Mouse (Mus musculus): Measurements from ENCODE around the gene 1810043G02Rik. TPM values are rescaled to one million over a fixed set of nuclear protein-coding genes. Genes with fewer than 3 reads are reported as not detected.

1810043G02Rik gene
- polyA plus RNA-seq, 1 experiment = 46.6 TPM

- WGBS = 57% methylated on average over 17 of the region's 17 CpGs
- H3K4me1 ChIP-seq (ENCODE audit: control insufficient read depth, insufficient read depth, low read length) = no peaks in the 10 kb centered on the region
- no peak overlapping the region for H3K4me3 ChIP-seq (replicated peaks; ENCODE audit: extremely low read depth, low read depth, low read length)
- no peak for DNase-seq
- TF ChIP-seq CTCF (IDR thresholded peaks at IDR 0.05; ENCODE audit: insufficient read depth, low read length) (no peak), POLR2A (IDR thresholded peaks at IDR 0.05; ENCODE audit: borderline replicate concordance, extremely low read depth, low read depth, low read length) (no peak)
Observed at GRCm38 (mm10) chr10:77971709-77972553, 6.4 kb upstream of the 1810043G02Rik start.

- Histone ChIP-seq H3K4me3 (replicated peaks; ENCODE audit: extremely low read depth, low read depth, low read length) (no peak overlapping the region), H3K4me1 (ENCODE audit: control insufficient read depth, insufficient read depth, low read length) (peaks cover 5% of the 10 kb centered on the region; the same call in 1 of the 2 replicates)
- TF ChIP-seq CTCF (IDR thresholded peaks at IDR 0.05; ENCODE audit: insufficient read depth, low read length) (no peak), POLR2A (IDR thresholded peaks at IDR 0.05; ENCODE audit: borderline replicate concordance, extremely low read depth, low read depth, low read length) (no peak)
- WGBS = 56% methylated on average over 5 of the region's 5 CpGs
- no peak for DNase-seq
Observed at GRCm38 (mm10) chr10:77974323-77974722, 4.0 kb upstream of the 1810043G02Rik start.

GRCm38 (mm10) chr10:77974811-77975210, 3.5 kb upstream of the 1810043G02Rik start:
- 59% methylated on average over 5 of the region's 5 CpGs for WGBS
- Histone ChIP-seq H3K4me1 (ENCODE audit: control insufficient read depth, insufficient read depth, low read length) (peaks cover 5% of the 10 kb centered on the region; the same call in 1 of the 2 replicates), H3K4me3 (replicated peaks; ENCODE audit: extremely low read depth, low read depth, low read length) (no peak overlapping the region)
- DNase-seq = no peak
- TF ChIP-seq POLR2A (IDR thresholded peaks at IDR 0.05; ENCODE audit: borderline replicate concordance, extremely low read depth, low read depth, low read length) (no peak), CTCF (IDR thresholded peaks at IDR 0.05; ENCODE audit: insufficient read depth, low read length) (no peak)

- DNase-seq = no peak
- TF ChIP-seq POLR2A (IDR thresholded peaks at IDR 0.05; ENCODE audit: borderline replicate concordance, extremely low read depth, low read depth, low read length) (no peak), CTCF (IDR thresholded peaks at IDR 0.05; ENCODE audit: insufficient read depth, low read length) (no peak)
- H3K4me1 ChIP-seq (ENCODE audit: control insufficient read depth, insufficient read depth, low read length) = peaks cover 5% of the 10 kb centered on the region; the same call in 1 of the 2 replicates
- WGBS = 10% methylated on average over 4 of the region's 4 CpGs
- H3K4me3 ChIP-seq (replicated peaks; ENCODE audit: extremely low read depth, low read depth, low read length) = no peak overlapping the region
Observed at GRCm38 (mm10) chr10:77975653-77976052, 2.7 kb upstream of the 1810043G02Rik start.

- Histone ChIP-seq H3K4me1 (ENCODE audit: control insufficient read depth, insufficient read depth, low read length) (peaks cover 5% of the 10 kb centered on the region; the same call in 1 of the 2 replicates), H3K4me3 (replicated peaks; ENCODE audit: extremely low read depth, low read depth, low read length) (no peak overlapping the region)
- no peak for DNase-seq
- 61% methylated on average over 8 of the region's 8 CpGs for WGBS
- TF ChIP-seq CTCF (IDR thresholded peaks at IDR 0.05; ENCODE audit: insufficient read depth, low read length) (no peak), POLR2A (IDR thresholded peaks at IDR 0.05; ENCODE audit: borderline replicate concordance, extremely low read depth, low read depth, low read length) (no peak)
Observed at GRCm38 (mm10) chr10:77976458-77977150, 1.7 kb upstream of the 1810043G02Rik start.

GRCm38 (mm10) chr10:77984660-77985059, 6.3 kb downstream of the 1810043G02Rik start:
- Histone ChIP-seq H3K4me3 (replicated peaks; ENCODE audit: extremely low read depth, low read depth, low read length) (no peak overlapping the region), H3K4me1 (ENCODE audit: control insufficient read depth, insufficient read depth, low read length) (no peaks in the 10 kb centered on the region)
- TF ChIP-seq CTCF (IDR thresholded peaks at IDR 0.05; ENCODE audit: insufficient read depth, low read length) (peak; percentile 82), POLR2A (IDR thresholded peaks at IDR 0.05; ENCODE audit: borderline replicate concordance, extremely low read depth, low read depth, low read length) (no peak)
- peak; percentile 64 for DNase-seq
- WGBS = 2% methylated on average over 4 of the region's 4 CpGs

GRCm38 (mm10) chr10:77985775-77986174, 7.5 kb downstream of the 1810043G02Rik start:
- TF ChIP-seq CTCF (IDR thresholded peaks at IDR 0.05; ENCODE audit: insufficient read depth, low read length) (no peak), POLR2A (IDR thresholded peaks at IDR 0.05; ENCODE audit: borderline replicate concordance, extremely low read depth, low read depth, low read length) (no peak)
- WGBS = 87% methylated on average over 5 of the region's 5 CpGs
- Histone ChIP-seq H3K4me3 (replicated peaks; ENCODE audit: extremely low read depth, low read depth, low read length) (no peak overlapping the region), H3K4me1 (ENCODE audit: control insufficient read depth, insufficient read depth, low read length) (no peaks in the 10 kb centered on the region)
- no peak for DNase-seq

- Histone ChIP-seq H3K4me1 (ENCODE audit: control insufficient read depth, insufficient read depth, low read length) (no peaks in the 10 kb centered on the region), H3K4me3 (replicated peaks; ENCODE audit: extremely low read depth, low read depth, low read length) (no peak overlapping the region)
- TF ChIP-seq POLR2A (IDR thresholded peaks at IDR 0.05; ENCODE audit: borderline replicate concordance, extremely low read depth, low read depth, low read length) (no peak), CTCF (IDR thresholded peaks at IDR 0.05; ENCODE audit: insufficient read depth, low read length) (no peak)
- 93% methylated on average over 3 of the region's 3 CpGs for WGBS
- DNase-seq = no peak
Observed at GRCm38 (mm10) chr10:77995639-77996038, 17.3 kb downstream of the 1810043G02Rik start.

GRCm38 (mm10) chr10:78000200-78000599, 21.9 kb downstream of the 1810043G02Rik start:
- H3K4me3 ChIP-seq (replicated peaks; ENCODE audit: extremely low read depth, low read depth, low read length) = no peak overlapping the region
- WGBS = 94% methylated on average over 5 of the region's 5 CpGs
- TF ChIP-seq CTCF (IDR thresholded peaks at IDR 0.05; ENCODE audit: insufficient read depth, low read length) = no peak
- TF ChIP-seq POLR2A (IDR thresholded peaks at IDR 0.05; ENCODE audit: borderline replicate concordance, extremely low read depth, low read depth, low read length) = no peak
- no peaks in the 10 kb centered on the region for H3K4me1 ChIP-seq (ENCODE audit: control insufficient read depth, insufficient read depth, low read length)
- DNase-seq = no peak
